Comparison of ENCODE assay signal across 23 mouse cellular contexts in genomic region chr1:153058290-153058689, GRCm38 (mm10).
DNase-seq lines count a peak whose midpoint lies in the region; ATAC-seq and TF ChIP-seq lines count a peak whose summit lies in the region.
"Had no signal": no experiment of that assay in that cellular context is flagged by ENCODE, and none has a peak within 500 bp of the region (broad histone marks: within the 10 kb centered on the region; RNA-seq: fewer than 3 reads in every experiment).

No protein-coding gene starts in this region.

- H3K27ac ChIP-seq in cerebellum, adult 2 months (ENCODE audit: insufficient read depth, low read length): peak overlapping the region; percentile 33
- no peak overlapping the region for H3K27ac ChIP-seq in heart, adult 2 months
- no peak overlapping the region for H3K27ac ChIP-seq in hindbrain, postnatal 0 days
- H3K27ac ChIP-seq: embryonic facial prominence, embryonic 13.5 days; forebrain, embryonic 12.5 days; heart, embryonic 10.5 days; hindbrain, embryonic 12.5 days; intestine, embryonic 15.5 days; kidney, embryonic 15.5 days had no signal

- ATAC-seq in hindbrain, postnatal 0 days: no peak
- ATAC-seq: CD4-positive, CD25-positive, alpha-beta regulatory T cell, adult 4 months; forebrain, postnatal 0 days; hindbrain, embryonic 16.5 days; intestine, embryonic 15.5 days had no signal

- peak; percentile 71 for DNase-seq in heart, adult 11 months
- no peak for DNase-seq in heart, adult 8-10 months (ENCODE audit: low spot score)
- peak; percentile 76 to 87 for DNase-seq in cerebellum, adult 2 months
- peak; percentile 47 to 54 for DNase-seq in cerebellum, postnatal 14 days
- peak; percentile 17 for DNase-seq in naive thymus-derived CD4-positive, alpha-beta T cell, adult 2 months (ENCODE audit: low read depth)
- no peak for DNase-seq in heart, adult 2 months
- no peak for DNase-seq in hindbrain, postnatal 0 days (ENCODE audit: low spot score)
- no peak for DNase-seq in left cerebral cortex, postnatal 14 days (ENCODE audit: low spot score in 2 of 2)
- DNase-seq: adrenal gland, postnatal 10 days; forebrain, postnatal 0 days; gastrocnemius, postnatal 14 days; heart, postnatal 10 days; heart, postnatal 4 days; kidney, adult 18-20 months had no signal

- no peak for TF ChIP-seq EP300 in heart, adult 2 months (IDR thresholded peaks at IDR 0.05; ENCODE audit: insufficient read depth, low read depth, low read length)

- H3K4me2 ChIP-seq in hindbrain, postnatal 0 days (ENCODE audit: low read depth, low read length): no peak overlapping the region
- H3K4me2 ChIP-seq: embryonic facial prominence, embryonic 13.5 days; forebrain, embryonic 12.5 days; hindbrain, embryonic 12.5 days; intestine, embryonic 15.5 days; kidney, embryonic 15.5 days had no signal

- intact Hi-C loops in heart, adult 2 months (cut with DNase I): no loop called here
- intact Hi-C loops in left cerebral cortex, postnatal 14 days (cut with DNase I): no loop called here

- H3K9ac ChIP-seq in heart, adult 2 months (ENCODE audit: low read depth, low read length): no peak overlapping the region
- H3K9ac ChIP-seq in hindbrain, postnatal 0 days (replicated peaks; ENCODE audit: low read length): no peak overlapping the region
- H3K9ac ChIP-seq: embryonic facial prominence, embryonic 13.5 days; forebrain, embryonic 12.5 days; forebrain, postnatal 0 days; hindbrain, embryonic 12.5 days; intestine, embryonic 15.5 days; kidney, embryonic 15.5 days had no signal

- H3K27me3 ChIP-seq in cerebellum, adult 2 months (ENCODE audit: control insufficient read depth, insufficient read depth, low read length): no peaks in the 10 kb centered on the region
- H3K27me3 ChIP-seq in heart, adult 2 months (ENCODE audit: control insufficient read depth, insufficient read depth, low read length): no peaks in the 10 kb centered on the region
- 0 out of 2 replicates have a peak, but pooled peaks cover 3% of the 10 kb centered on the region for H3K27me3 ChIP-seq in hindbrain, postnatal 0 days (ENCODE audit: insufficient read depth, low read length)
- H3K27me3 ChIP-seq: embryonic facial prominence, embryonic 13.5 days; intestine, embryonic 15.5 days; kidney, embryonic 15.5 days had no signal

- no peaks in the 10 kb centered on the region for H3K9me3 ChIP-seq in hindbrain, postnatal 0 days (ENCODE audit: low read length)
- H3K9me3 ChIP-seq: embryonic facial prominence, embryonic 13.5 days; forebrain, embryonic 12.5 days; G1E; heart, embryonic 10.5 days; hindbrain, embryonic 12.5 days; intestine, embryonic 15.5 days; kidney, embryonic 15.5 days had no signal

- peaks cover 37% of the 10 kb centered on the region for H3K4me1 ChIP-seq in cerebellum, adult 2 months (ENCODE audit: control insufficient read depth, insufficient read depth, low read length)
- H3K4me1 ChIP-seq in heart, adult 2 months (ENCODE audit: control insufficient read depth, insufficient read depth, low read length): no peaks in the 10 kb centered on the region
- H3K4me1 ChIP-seq in hindbrain, postnatal 0 days (ENCODE audit: insufficient read depth, low read length): peaks cover 11% of the 10 kb centered on the region

- 18% methylated on average over 7 of the region's 7 CpGs for WGBS in cerebellum, adult 2 months
- 66% methylated on average over 7 of the region's 7 CpGs for WGBS in heart, adult 2 months
- WGBS in hindbrain, postnatal 0 days: 89% methylated on average over 7 of the region's 7 CpGs

- no peaks in the 10 kb centered on the region for H3K79me2 ChIP-seq in heart, adult 2 months (replicated peaks; ENCODE audit: control insufficient read depth, insufficient read depth, low read length)

- H3K4me3 ChIP-seq in cerebellum, adult 2 months (replicated peaks; ENCODE audit: insufficient read depth, low read depth, low read length): no peak overlapping the region
- H3K4me3 ChIP-seq in heart, adult 2 months: no peak overlapping the region
- no peak overlapping the region for H3K4me3 ChIP-seq in hindbrain, postnatal 0 days (ENCODE audit: low read length)
- H3K4me3 ChIP-seq: embryonic facial prominence, embryonic 13.5 days; forebrain, embryonic 12.5 days; heart, embryonic 10.5 days; hindbrain, embryonic 12.5 days; intestine, embryonic 15.5 days; kidney, embryonic 15.5 days had no signal

- TF ChIP-seq POLR2A in cerebellum, adult 2 months (IDR thresholded peaks at IDR 0.05; ENCODE audit: borderline replicate concordance, insufficient read depth, low read length): no peak
- no peak for TF ChIP-seq POLR2A in heart, adult 2 months (IDR thresholded peaks at IDR 0.05; ENCODE audit: insufficient read depth, low read depth, low read length)

- H3K36me3 ChIP-seq in heart, adult 2 months (ENCODE audit: control insufficient read depth, insufficient read depth, low read length): no peaks in the 10 kb centered on the region
- no peaks in the 10 kb centered on the region for H3K36me3 ChIP-seq in hindbrain, postnatal 0 days (ENCODE audit: insufficient read depth, low read length)
- H3K36me3 ChIP-seq: embryonic facial prominence, embryonic 13.5 days; forebrain, embryonic 12.5 days; G1E; heart, embryonic 10.5 days; hindbrain, embryonic 12.5 days; intestine, embryonic 15.5 days; kidney, embryonic 15.5 days had no signal

- TF ChIP-seq CTCF in cerebellum, adult 2 months (IDR thresholded peaks at IDR 0.05; ENCODE audit: borderline replicate concordance, insufficient read depth, low read depth, low read length): no peak
- TF ChIP-seq CTCF in heart, adult 2 months (IDR thresholded peaks at IDR 0.05): no peak
- no peak for TF ChIP-seq CTCF in hindbrain, postnatal 0 days (IDR thresholded peaks at IDR 0.05; ENCODE audit: low read depth)

Comparison
In these comparisons a context has a peak if more than half of its experiments do, and no peak if none do; other contexts are left out.
1. DNase-seq: peak in heart, adult 11 months (single experiment), cerebellum, adult 2 months (2 of 2), cerebellum, postnatal 14 days (2 of 2) and naive thymus-derived CD4-positive, alpha-beta T cell, adult 2 months (single experiment); none in heart, adult 8-10 months (single experiment), heart, adult 2 months (0 of 2), hindbrain, postnatal 0 days (single experiment) and left cerebral cortex, postnatal 14 days (0 of 2).